10 mouse cellular contexts compared by ENCODE assay signal in the genomic region with DNA sequence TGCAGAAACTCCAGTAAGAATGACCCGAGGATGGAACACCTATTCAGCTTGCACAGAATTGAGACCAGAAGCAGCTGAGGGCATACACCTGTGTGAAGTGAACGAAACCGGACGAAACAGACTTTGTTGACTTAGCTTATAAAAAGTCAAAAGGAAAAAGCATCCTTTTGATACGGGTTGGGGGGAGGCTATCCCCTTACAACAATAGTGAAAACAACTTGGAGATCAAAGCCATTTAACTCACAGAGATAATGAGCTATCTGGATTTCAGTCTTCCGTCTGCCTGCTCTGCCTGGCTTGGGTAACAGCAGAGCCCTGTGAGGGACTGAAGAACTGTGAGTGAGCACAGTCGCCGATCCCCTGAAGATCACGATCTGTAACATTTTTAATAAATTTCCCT. TPM values are rescaled to one million over a fixed set of nuclear protein-coding genes. Genes with fewer than 3 reads are reported as not detected.
DNase-seq lines count a peak whose midpoint lies in the region; ATAC-seq and TF ChIP-seq lines count a peak whose summit lies in the region.
"Had no signal": no experiment of that assay in that cellular context is flagged by ENCODE, and none has a peak within 500 bp of the region (broad histone marks: within the 10 kb centered on the region; RNA-seq: fewer than 3 reads in every experiment).

No protein-coding gene starts in this region.

- H3K79me2 ChIP-seq in heart, adult 2 months (replicated peaks; ENCODE audit: control insufficient read depth, insufficient read depth, low read length): no peaks in the 10 kb centered on the region

- TF ChIP-seq POLR2A in heart, adult 2 months (IDR thresholded peaks at IDR 0.05; ENCODE audit: insufficient read depth, low read depth, low read length): no peak

- intact Hi-C loops in heart, adult 2 months (cut with DNase I): loop anchor here (5.0 kb wide), 1 partner anchor 93 kb away; a partner anchor contains a TSS

- H3K27me3 ChIP-seq in heart, adult 2 months (ENCODE audit: control insufficient read depth, insufficient read depth, low read length): no peaks in the 10 kb centered on the region
- no peaks in the 10 kb centered on the region for H3K27me3 ChIP-seq in embryonic facial prominence, embryonic 15.5 days
- no peaks in the 10 kb centered on the region for H3K27me3 ChIP-seq in neural tube, embryonic 15.5 days (replicated peaks)

- 51% methylated on average over 9 of the region's 9 CpGs for WGBS in heart, adult 2 months
- 55% methylated on average over 9 of the region's 9 CpGs for whole genome bisulfite sequencing in embryonic facial prominence, embryonic 15.5 days
- 51% methylated on average over 9 of the region's 9 CpGs for WGBS in neural tube, embryonic 15.5 days

- no peak for DNase-seq in heart, adult 2 months
- no peak for DNase-seq in heart, adult 18-20 months
- DNase-seq in layer of hippocampus, adult 2 months (ENCODE audit: low spot score in 2 of 2): no peak
- no peak for DNase-seq in layer of hippocampus, adult 9-10 months (ENCODE audit: low spot score)
- DNase-seq in left cerebral cortex, adult 9 months (ENCODE audit: low spot score in 2 of 2): no peak
- DNase-seq: cerebellum, adult 18-20 months had no signal

- no peak overlapping the region for H3K9ac ChIP-seq in heart, adult 2 months (ENCODE audit: low read depth, low read length)
- H3K9ac ChIP-seq in embryonic facial prominence, embryonic 15.5 days: no peak overlapping the region
- H3K9ac ChIP-seq in neural tube, embryonic 15.5 days (replicated peaks): no peak overlapping the region
- H3K9ac ChIP-seq: hindbrain, embryonic 14.5 days had no signal

- no peak overlapping the region for H3K4me2 ChIP-seq in embryonic facial prominence, embryonic 15.5 days (replicated peaks)
- H3K4me2 ChIP-seq in neural tube, embryonic 15.5 days: no peak overlapping the region
- H3K4me2 ChIP-seq: hindbrain, embryonic 14.5 days had no signal

- no peak overlapping the region for H3K4me3 ChIP-seq in heart, adult 2 months
- H3K4me3 ChIP-seq in layer of hippocampus, adult 2 months: no peak overlapping the region
- no peak overlapping the region for H3K4me3 ChIP-seq in embryonic facial prominence, embryonic 15.5 days (replicated peaks)
- H3K4me3 ChIP-seq in neural tube, embryonic 15.5 days (replicated peaks): no peak overlapping the region

- TF ChIP-seq EP300 in heart, adult 2 months (IDR thresholded peaks at IDR 0.05; ENCODE audit: insufficient read depth, low read depth, low read length): no peak

- H3K36me3 ChIP-seq in heart, adult 2 months (ENCODE audit: control insufficient read depth, insufficient read depth, low read length): peaks cover 2% of the 10 kb centered on the region
- H3K36me3 ChIP-seq in embryonic facial prominence, embryonic 15.5 days: no peaks in the 10 kb centered on the region
- H3K36me3 ChIP-seq in neural tube, embryonic 15.5 days: no peaks in the 10 kb centered on the region

- peak overlapping the region; percentile 64; the same call in 1 of the 2 replicates for H3K27ac ChIP-seq in heart, adult 2 months
- peak overlapping the region; percentile 59; the same call in 1 of the 2 replicates for H3K27ac ChIP-seq in layer of hippocampus, adult 2 months
- H3K27ac ChIP-seq in embryonic facial prominence, embryonic 15.5 days (replicated peaks): 0 out of 2 replicates have a peak overlapping the region, but pooled peaks have one; percentile 49
- H3K27ac ChIP-seq in neural tube, embryonic 15.5 days (replicated peaks): peak overlapping the region; percentile 34; the same call in 1 of the 2 replicates

- no peak for TF ChIP-seq CTCF in heart, adult 2 months (IDR thresholded peaks at IDR 0.05)
- no peak for TF ChIP-seq CTCF in layer of hippocampus, adult 2 months (conservative IDR thresholded peaks at IDR 0.05)

- peaks cover 12% of the 10 kb centered on the region for H3K4me1 ChIP-seq in heart, adult 2 months (ENCODE audit: control insufficient read depth, insufficient read depth, low read length)
- H3K4me1 ChIP-seq in embryonic facial prominence, embryonic 15.5 days: peaks cover 48% of the 10 kb centered on the region
- peaks cover 20% of the 10 kb centered on the region for H3K4me1 ChIP-seq in neural tube, embryonic 15.5 days

- ATAC-seq in embryonic facial prominence, embryonic 15.5 days (ENCODE audit: insufficient number of reproducible peaks, low FRiP score, low TSS enrichment, low read depth): no peak
- no peak for ATAC-seq in neural tube, embryonic 15.5 days (ENCODE audit: low FRiP score)

- no peaks in the 10 kb centered on the region for H3K9me3 ChIP-seq in embryonic facial prominence, embryonic 15.5 days (replicated peaks)
- H3K9me3 ChIP-seq in neural tube, embryonic 15.5 days (replicated peaks): no peaks in the 10 kb centered on the region

RNA-seq across cellular contexts. Expression of a gene that starts 37.8 kb away (rescaled TPM):
- total RNA-seq in heart, adult 2 months (2021): 10 to 100 TPM; 12.3 to 13.3 TPM
- 3.4 and 7.7 TPM in 2 replicates for polyA plus RNA-seq in heart, adult 2 months (2012; rRNA removed)
- 10 to 100 TPM; 10.0 to 10.5 TPM for total RNA-seq in heart, adult 18-20 months (2021)
- 1 to 10 TPM; 2.8 to 3.1 TPM for total RNA-seq in layer of hippocampus, adult 2 months (2021)
- polyA plus RNA-seq in embryonic facial prominence, embryonic 15.5 days (2015; fragmentation: Nextera tagmentation; extraction: Ambion mirVana): 3.5 and 4.0 TPM in 2 replicates
- 1.4 and 2.0 TPM in 2 replicates for polyA plus RNA-seq in neural tube, embryonic 15.5 days (2015; fragmentation: Nextera tagmentation; extraction: Ambion mirVana)
- total RNA-seq: megakaryocyte-erythroid progenitor cell, adult 5-6 weeks had no signal

RNA-seq across cellular contexts. Expression of a gene that starts 44.0 kb away (rescaled TPM):
- total RNA-seq in heart, adult 2 months (2021): 1 to 10 TPM; 4.3 to 4.8 TPM
- polyA plus RNA-seq in heart, adult 2 months (2012; rRNA removed): 2.5 and 2.8 TPM in 2 replicates
- 1 to 10 TPM; 4.2 to 5.6 TPM for total RNA-seq in heart, adult 18-20 months (2021)
- total RNA-seq in layer of hippocampus, adult 2 months (2021): 1 to 10 TPM; 5.9 to 6.1 TPM
- 3.4 and 3.6 TPM in 2 replicates for polyA plus RNA-seq in embryonic facial prominence, embryonic 15.5 days (2015; fragmentation: Nextera tagmentation; extraction: Ambion mirVana)
- 1.2 and 1.5 TPM in 2 replicates for polyA plus RNA-seq in neural tube, embryonic 15.5 days (2015; fragmentation: Nextera tagmentation; extraction: Ambion mirVana)
